Mouse (Mus musculus): ENCODE results near the gene Stk39. TPM values are rescaled to one million over a fixed set of nuclear protein-coding genes. Genes with fewer than 3 reads are reported as not detected.

Stk39 gene
- polyA plus RNA-seq, 2 experiments = 0.93 to 1.7 TPM

DNA sequence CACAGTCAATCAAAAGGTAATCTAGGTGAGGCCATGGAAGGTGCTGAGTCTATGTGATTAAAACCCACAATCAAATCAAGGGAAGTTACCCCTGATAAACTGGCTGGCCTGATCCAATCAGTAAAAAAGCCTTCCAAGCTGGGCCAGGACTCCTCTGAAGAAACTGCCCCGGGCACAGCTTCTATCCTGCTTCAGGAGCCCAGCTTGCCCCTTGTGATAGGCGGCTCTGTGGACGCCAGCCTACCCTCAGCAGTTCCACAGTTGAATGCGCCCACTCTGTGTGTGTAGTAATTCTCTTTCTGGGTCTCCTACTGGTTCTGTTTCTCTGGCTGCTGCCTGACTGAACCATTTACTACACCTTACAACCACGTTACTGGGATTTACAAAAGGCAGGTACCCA, 150.8 kb downstream of the Stk39 start:
- DNase-seq (ENCODE audit: low read depth in 3 of 3, low spot score in 3 of 3) (no peak), ATAC-seq (ENCODE audit: insufficient read depth) (no peak)
- no peaks in the 10 kb centered on the region for H3K9me3 ChIP-seq (ENCODE audit: control insufficient read depth, low read length)
- no peak overlapping the region for H3K4me2 ChIP-seq (ENCODE audit: low read depth)
- H3K4me3 ChIP-seq (ENCODE audit: insufficient read depth in 1 of 2, low read depth in 2 of 2, low read length in 2 of 2) = no peak overlapping the region
- no peak overlapping the region for H3K9ac ChIP-seq (replicated peaks)
- no peak for TF ChIP-seq CTCF (IDR thresholded peaks at IDR 0.05; ENCODE audit: low read depth)
- TF ChIP-seq EP300 (IDR thresholded peaks at IDR 0.05; ENCODE audit: low read depth) = no peak
- no peaks in the 10 kb centered on the region for H3K27me3 ChIP-seq (ENCODE audit: control insufficient read depth, insufficient read depth, low read length)
- whole genome bisulfite sequencing (ENCODE audit: insufficient replicate concordance) = 58% methylated on average over 5 of the region's 5 CpGs
- H3K4me1 ChIP-seq (replicated peaks; ENCODE audit: control insufficient read depth in 2 of 2, insufficient read depth in 2 of 2, low read length in 1 of 2) = no peaks in the 10 kb centered on the region
- no peak overlapping the region for H3K27ac ChIP-seq
- H3K36me3 ChIP-seq (replicated peaks; ENCODE audit: control insufficient read depth, insufficient read depth, low read depth) = no peaks in the 10 kb centered on the region

DNA sequence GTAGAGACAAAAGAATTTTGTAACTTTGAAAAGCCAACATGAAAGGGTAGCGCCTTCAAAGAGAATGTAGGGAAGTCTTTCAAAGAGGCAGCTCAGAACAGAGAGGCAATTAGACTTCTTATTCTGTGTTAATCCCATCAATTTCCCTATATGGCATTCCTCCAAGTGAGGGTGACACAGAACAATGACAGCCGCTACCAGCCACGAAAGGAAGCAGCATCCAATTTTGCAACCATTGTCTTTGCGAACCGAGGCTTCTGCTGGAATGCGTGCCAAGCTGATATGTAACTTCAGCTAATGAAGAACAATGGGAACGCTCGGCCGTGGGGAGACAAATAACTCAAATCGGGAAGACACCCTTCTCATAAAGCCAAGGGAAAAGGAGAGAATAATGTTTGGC, 151.4 kb downstream of the Stk39 start:
- no peak for TF ChIP-seq CTCF (IDR thresholded peaks at IDR 0.05; ENCODE audit: low read depth)
- TF ChIP-seq EP300 (IDR thresholded peaks at IDR 0.05; ENCODE audit: low read depth) = no peak
- Histone ChIP-seq H3K36me3 (replicated peaks; ENCODE audit: control insufficient read depth, insufficient read depth, low read depth) (no peaks in the 10 kb centered on the region), H3K4me2 (ENCODE audit: low read depth) (no peak overlapping the region), H3K9ac (replicated peaks) (no peak overlapping the region), H3K9me3 (ENCODE audit: control insufficient read depth, low read length) (no peaks in the 10 kb centered on the region), H3K4me3 (ENCODE audit: insufficient read depth in 1 of 2, low read depth in 2 of 2, low read length in 2 of 2) (no peak overlapping the region), H3K4me1 (replicated peaks; ENCODE audit: control insufficient read depth in 2 of 2, insufficient read depth in 2 of 2, low read length in 1 of 2) (no peaks in the 10 kb centered on the region), H3K27me3 (ENCODE audit: control insufficient read depth, insufficient read depth, low read length) (no peaks in the 10 kb centered on the region), H3K27ac (no peak overlapping the region)
- ATAC-seq (ENCODE audit: insufficient read depth) = no peak
- no peak for DNase-seq (ENCODE audit: low read depth in 3 of 3, low spot score in 3 of 3)
- 31% methylated on average over 10 of the region's 10 CpGs for WGBS (ENCODE audit: insufficient replicate concordance)

DNA sequence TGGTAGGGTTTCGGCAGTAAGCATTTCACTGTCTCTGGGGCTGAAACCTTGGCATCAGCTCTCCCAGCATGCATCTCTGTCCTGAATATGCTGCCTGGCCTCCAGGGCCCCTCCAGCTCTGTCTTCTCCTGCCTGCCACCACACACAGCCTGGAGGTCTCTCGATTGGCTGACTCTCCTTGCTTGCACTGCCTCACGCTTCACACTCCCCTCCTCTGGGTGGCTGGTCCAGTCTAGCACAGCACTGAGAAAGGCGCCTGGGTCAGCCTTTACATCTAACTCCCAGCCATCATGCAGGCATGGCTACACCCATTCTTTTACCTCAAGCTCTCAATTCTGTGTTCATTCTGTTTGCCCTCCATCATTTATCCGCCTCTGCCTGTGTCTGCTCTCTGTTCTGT, 153.6 kb downstream of the Stk39 start:
- Histone ChIP-seq H3K9ac (replicated peaks) (no peak overlapping the region), H3K9me3 (ENCODE audit: control insufficient read depth, low read length) (no peaks in the 10 kb centered on the region), H3K4me1 (replicated peaks; ENCODE audit: control insufficient read depth in 2 of 2, insufficient read depth in 2 of 2, low read length in 1 of 2) (no peaks in the 10 kb centered on the region), H3K27me3 (ENCODE audit: control insufficient read depth, insufficient read depth, low read length) (no peaks in the 10 kb centered on the region), H3K36me3 (replicated peaks; ENCODE audit: control insufficient read depth, insufficient read depth, low read depth) (no peaks in the 10 kb centered on the region), H3K4me3 (ENCODE audit: insufficient read depth in 1 of 2, low read depth in 2 of 2, low read length in 2 of 2) (no peak overlapping the region), H3K4me2 (ENCODE audit: low read depth) (no peak overlapping the region), H3K27ac (no peak overlapping the region)
- 58% methylated on average over 5 of the region's 5 CpGs for WGBS (ENCODE audit: insufficient replicate concordance)
- no peak for DNase-seq (ENCODE audit: low read depth in 3 of 3, low spot score in 3 of 3)
- TF ChIP-seq CTCF (IDR thresholded peaks at IDR 0.05; ENCODE audit: low read depth) = no peak
- no peak for TF ChIP-seq EP300 (IDR thresholded peaks at IDR 0.05; ENCODE audit: low read depth)
- no peak for ATAC-seq (ENCODE audit: insufficient read depth)

DNA sequence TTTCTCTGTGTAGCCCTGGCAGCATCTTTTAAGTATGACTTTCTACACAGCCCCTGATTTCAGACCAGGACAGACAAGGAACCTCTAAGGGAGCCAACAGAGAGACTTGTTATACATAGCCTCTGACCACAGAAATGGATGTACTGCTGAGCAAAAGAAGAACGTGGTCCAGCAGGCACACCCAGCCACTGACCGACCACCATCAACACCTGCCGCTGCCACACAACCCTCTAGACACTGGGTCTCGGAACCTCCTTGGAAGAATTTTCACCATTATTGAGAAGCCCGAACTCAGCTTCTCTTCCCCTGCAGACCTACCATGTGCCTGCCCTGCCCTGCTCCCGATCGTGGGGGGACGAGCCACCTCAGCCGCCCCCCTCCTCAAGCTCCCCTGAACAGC, 154.2 kb downstream of the Stk39 start:
- Histone ChIP-seq H3K27me3 (ENCODE audit: control insufficient read depth, insufficient read depth, low read length) (no peaks in the 10 kb centered on the region), H3K9ac (replicated peaks) (no peak overlapping the region), H3K4me3 (ENCODE audit: insufficient read depth in 1 of 2, low read depth in 2 of 2, low read length in 2 of 2) (no peak overlapping the region), H3K9me3 (ENCODE audit: control insufficient read depth, low read length) (no peaks in the 10 kb centered on the region), H3K4me1 (replicated peaks; ENCODE audit: control insufficient read depth in 2 of 2, insufficient read depth in 2 of 2, low read length in 1 of 2) (no peaks in the 10 kb centered on the region), H3K36me3 (replicated peaks; ENCODE audit: control insufficient read depth, insufficient read depth, low read depth) (no peaks in the 10 kb centered on the region), H3K4me2 (ENCODE audit: low read depth) (no peak overlapping the region), H3K27ac (no peak overlapping the region)
- 78% methylated on average over 9 of the region's 9 CpGs for WGBS (ENCODE audit: insufficient replicate concordance)
- TF ChIP-seq CTCF (IDR thresholded peaks at IDR 0.05; ENCODE audit: low read depth) = no peak
- TF ChIP-seq EP300 (IDR thresholded peaks at IDR 0.05; ENCODE audit: low read depth) = no peak
- no peak for DNase-seq (ENCODE audit: low read depth in 3 of 3, low spot score in 3 of 3)
- ATAC-seq (ENCODE audit: insufficient read depth) = no peak

GRCm38 (mm10) chr2:68317452-68317851, 154.6 kb downstream of the Stk39 start:
- Histone ChIP-seq H3K4me2 (ENCODE audit: low read depth) (no peak overlapping the region), H3K4me1 (replicated peaks; ENCODE audit: control insufficient read depth in 2 of 2, insufficient read depth in 2 of 2, low read length in 1 of 2) (no peaks in the 10 kb centered on the region), H3K9me3 (ENCODE audit: control insufficient read depth, low read length) (no peaks in the 10 kb centered on the region), H3K36me3 (replicated peaks; ENCODE audit: control insufficient read depth, insufficient read depth, low read depth) (no peaks in the 10 kb centered on the region), H3K27ac (no peak overlapping the region), H3K9ac (replicated peaks) (no peak overlapping the region), H3K27me3 (ENCODE audit: control insufficient read depth, insufficient read depth, low read length) (no peaks in the 10 kb centered on the region), H3K4me3 (ENCODE audit: insufficient read depth in 1 of 2, low read depth in 2 of 2, low read length in 2 of 2) (no peak overlapping the region)
- ATAC-seq (ENCODE audit: insufficient read depth) (no peak), DNase-seq (ENCODE audit: low read depth in 3 of 3, low spot score in 3 of 3) (no peak)
- 52% methylated on average over 2 of the region's 2 CpGs for WGBS (ENCODE audit: insufficient replicate concordance)
- TF ChIP-seq CTCF (IDR thresholded peaks at IDR 0.05; ENCODE audit: low read depth) (no peak), EP300 (IDR thresholded peaks at IDR 0.05; ENCODE audit: low read depth) (no peak)

Measured in liver, embryonic 14.5 days (tissue).